Mouse (Mus musculus): ENCODE measurements at regions not wholly inside any gene's neighbourhood (a gene's known extent, or its start where the extent isn't known, plus 50 kb on each side); places are given as distances from the start of the nearest gene placed in this dataset.

- DNase-seq (ENCODE audit: low read depth, low spot score): no peak
- Histone ChIP-seq H3K4me1 (ENCODE audit: control insufficient read depth in 2 of 2, insufficient read depth in 2 of 2, low read length in 2 of 2, poor library complexity in 1 of 2) (no peaks in the 10 kb centered on the region), H3K27ac (ENCODE audit: insufficient read depth, low read depth, low read length, poor library complexity, severe bottlenecking) (no peak overlapping the region), H3K4me3 (ENCODE audit: insufficient read depth in 1 of 2, low read depth in 1 of 2, low read length in 2 of 2, poor library complexity in 1 of 2, severe bottlenecking in 1 of 2) (no peak overlapping the region), H3K36me3 (ENCODE audit: control insufficient read depth, insufficient read depth, low read length, poor library complexity, severe bottlenecking) (no peaks in the 10 kb centered on the region), H3K9me3 (ENCODE audit: control insufficient read depth, insufficient read depth, low read depth, low read length) (no peaks in the 10 kb centered on the region), H3K9ac (ENCODE audit: insufficient read depth, low read depth, low read length, poor library complexity, severe bottlenecking) (no peak overlapping the region)
- TF ChIP-seq ZC3H11A (IDR thresholded peaks at IDR 0.05; ENCODE audit: borderline replicate concordance, low read depth, low read length): no peak
- no peak for TF ChIP-seq CHD2 (IDR thresholded peaks at IDR 0.05; ENCODE audit: low read depth, low read length)
- TF ChIP-seq MAFK (IDR thresholded peaks at IDR 0.05; ENCODE audit: insufficient read depth, low read depth, low read length): no peak
- TF ChIP-seq ZNF384 (IDR thresholded peaks at IDR 0.05; ENCODE audit: low read depth, low read length): no peak
- no peak for TF ChIP-seq HCFC1 (IDR thresholded peaks at IDR 0.05; ENCODE audit: borderline replicate concordance, insufficient read depth, low read length)
- in situ Hi-C loops (cut with MboI; ENCODE audit: low sequenced_read_pairs in 2 of 2, unreplicated experiment in 2 of 2): no loop called here
Observed at GRCm38 (mm10) chr6:36093584-36093983, 294.3 kb upstream of the Chrm2 start.

- in situ Hi-C loops (cut with MboI; ENCODE audit: low sequenced_read_pairs in 2 of 2, unreplicated experiment in 2 of 2): no loop called here
Observed at GRCm38 (mm10) chr6:36094075-36094474, 293.8 kb upstream of the Chrm2 start.

GRCm38 (mm10) chr6:36097391-36097790 is 290.5 kb upstream of the Chrm2 start:
- in situ Hi-C loops (cut with MboI; ENCODE audit: low sequenced_read_pairs in 2 of 2, unreplicated experiment in 2 of 2): no loop called here
- DNase-seq (ENCODE audit: low read depth, low spot score): no peak
- Histone ChIP-seq H3K4me1 (ENCODE audit: control insufficient read depth in 2 of 2, insufficient read depth in 2 of 2, low read length in 2 of 2, poor library complexity in 1 of 2) (no peaks in the 10 kb centered on the region), H3K4me3 (ENCODE audit: insufficient read depth in 1 of 2, low read depth in 1 of 2, low read length in 2 of 2, poor library complexity in 1 of 2, severe bottlenecking in 1 of 2) (no peak overlapping the region), H3K27ac (ENCODE audit: insufficient read depth, low read depth, low read length, poor library complexity, severe bottlenecking) (no peak overlapping the region), H3K9ac (ENCODE audit: insufficient read depth, low read depth, low read length, poor library complexity, severe bottlenecking) (no peak overlapping the region), H3K36me3 (ENCODE audit: control insufficient read depth, insufficient read depth, low read length, poor library complexity, severe bottlenecking) (no peaks in the 10 kb centered on the region), H3K9me3 (ENCODE audit: control insufficient read depth, insufficient read depth, low read depth, low read length) (no peaks in the 10 kb centered on the region)
- no peak for TF ChIP-seq ZNF384 (IDR thresholded peaks at IDR 0.05; ENCODE audit: low read depth, low read length)
- TF ChIP-seq CHD2 (IDR thresholded peaks at IDR 0.05; ENCODE audit: low read depth, low read length): no peak
- TF ChIP-seq HCFC1 (IDR thresholded peaks at IDR 0.05; ENCODE audit: borderline replicate concordance, insufficient read depth, low read length): no peak

More at GRCm38 (mm10) chr6:36094075-36094474, 293.8 kb upstream of the Chrm2 start:
- Histone ChIP-seq H3K4me3 (ENCODE audit: insufficient read depth in 1 of 2, low read depth in 1 of 2, low read length in 2 of 2, poor library complexity in 1 of 2, severe bottlenecking in 1 of 2) (no peak overlapping the region), H3K9ac (ENCODE audit: insufficient read depth, low read depth, low read length, poor library complexity, severe bottlenecking) (no peak overlapping the region), H3K36me3 (ENCODE audit: control insufficient read depth, insufficient read depth, low read length, poor library complexity, severe bottlenecking) (no peaks in the 10 kb centered on the region), H3K27ac (ENCODE audit: insufficient read depth, low read depth, low read length, poor library complexity, severe bottlenecking) (no peak overlapping the region), H3K9me3 (ENCODE audit: control insufficient read depth, insufficient read depth, low read depth, low read length) (no peaks in the 10 kb centered on the region), H3K4me1 (ENCODE audit: control insufficient read depth in 2 of 2, insufficient read depth in 2 of 2, low read length in 2 of 2, poor library complexity in 1 of 2) (no peaks in the 10 kb centered on the region)
- DNase-seq (ENCODE audit: low read depth, low spot score): no peak
- TF ChIP-seq ZC3H11A (IDR thresholded peaks at IDR 0.05; ENCODE audit: borderline replicate concordance, low read depth, low read length) (no peak), CHD2 (IDR thresholded peaks at IDR 0.05; ENCODE audit: low read depth, low read length) (no peak), HCFC1 (IDR thresholded peaks at IDR 0.05; ENCODE audit: borderline replicate concordance, insufficient read depth, low read length) (no peak), MAFK (IDR thresholded peaks at IDR 0.05; ENCODE audit: insufficient read depth, low read depth, low read length) (no peak), ZNF384 (IDR thresholded peaks at IDR 0.05; ENCODE audit: low read depth, low read length) (no peak)

GRCm38 (mm10) chr6:36098179-36098578 is 289.7 kb upstream of the Chrm2 start:
- no peak overlapping the region for H3K4me3 ChIP-seq (ENCODE audit: insufficient read depth in 1 of 2, low read depth in 1 of 2, low read length in 2 of 2, poor library complexity in 1 of 2, severe bottlenecking in 1 of 2)
- TF ChIP-seq HCFC1 (IDR thresholded peaks at IDR 0.05; ENCODE audit: borderline replicate concordance, insufficient read depth, low read length) (no peak), ZNF384 (IDR thresholded peaks at IDR 0.05; ENCODE audit: low read depth, low read length) (no peak), ZC3H11A (IDR thresholded peaks at IDR 0.05; ENCODE audit: borderline replicate concordance, low read depth, low read length) (no peak), MAFK (IDR thresholded peaks at IDR 0.05; ENCODE audit: insufficient read depth, low read depth, low read length) (no peak), CHD2 (IDR thresholded peaks at IDR 0.05; ENCODE audit: low read depth, low read length) (no peak)
- no peak overlapping the region for H3K27ac ChIP-seq (ENCODE audit: insufficient read depth, low read depth, low read length, poor library complexity, severe bottlenecking)
- DNase-seq (ENCODE audit: low read depth, low spot score): no peak
- no peak overlapping the region for H3K9ac ChIP-seq (ENCODE audit: insufficient read depth, low read depth, low read length, poor library complexity, severe bottlenecking)
- in situ Hi-C loops (cut with MboI; ENCODE audit: low sequenced_read_pairs in 2 of 2, unreplicated experiment in 2 of 2): no loop called here
- no peaks in the 10 kb centered on the region for H3K36me3 ChIP-seq (ENCODE audit: control insufficient read depth, insufficient read depth, low read length, poor library complexity, severe bottlenecking)
- no peaks in the 10 kb centered on the region for H3K4me1 ChIP-seq (ENCODE audit: control insufficient read depth in 2 of 2, insufficient read depth in 2 of 2, low read length in 2 of 2, poor library complexity in 1 of 2)
- no peaks in the 10 kb centered on the region for H3K9me3 ChIP-seq (ENCODE audit: control insufficient read depth, insufficient read depth, low read depth, low read length)

- no peak overlapping the region for H3K4me3 ChIP-seq (ENCODE audit: insufficient read depth in 1 of 2, low read depth in 1 of 2, low read length in 2 of 2, poor library complexity in 1 of 2, severe bottlenecking in 1 of 2)
- DNase-seq (ENCODE audit: low read depth, low spot score): no peak
- no peak overlapping the region for H3K9ac ChIP-seq (ENCODE audit: insufficient read depth, low read depth, low read length, poor library complexity, severe bottlenecking)
- no peaks in the 10 kb centered on the region for H3K9me3 ChIP-seq (ENCODE audit: control insufficient read depth, insufficient read depth, low read depth, low read length)
- in situ Hi-C loops (cut with MboI; ENCODE audit: low sequenced_read_pairs in 2 of 2, unreplicated experiment in 2 of 2): no loop called here
- H3K36me3 ChIP-seq (ENCODE audit: control insufficient read depth, insufficient read depth, low read length, poor library complexity, severe bottlenecking): no peaks in the 10 kb centered on the region
- no peak overlapping the region for H3K27ac ChIP-seq (ENCODE audit: insufficient read depth, low read depth, low read length, poor library complexity, severe bottlenecking)
- H3K4me1 ChIP-seq (ENCODE audit: control insufficient read depth in 2 of 2, insufficient read depth in 2 of 2, low read length in 2 of 2, poor library complexity in 1 of 2): no peaks in the 10 kb centered on the region
- TF ChIP-seq MAFK (IDR thresholded peaks at IDR 0.05; ENCODE audit: insufficient read depth, low read depth, low read length) (no peak), CHD2 (IDR thresholded peaks at IDR 0.05; ENCODE audit: low read depth, low read length) (no peak), HCFC1 (IDR thresholded peaks at IDR 0.05; ENCODE audit: borderline replicate concordance, insufficient read depth, low read length) (no peak), ZNF384 (IDR thresholded peaks at IDR 0.05; ENCODE audit: low read depth, low read length) (no peak), ZC3H11A (IDR thresholded peaks at IDR 0.05; ENCODE audit: borderline replicate concordance, low read depth, low read length) (no peak)
Observed at GRCm38 (mm10) chr6:36108830-36109229, 279.1 kb upstream of the Chrm2 start.
